Mouse (Mus musculus) frontal cortex, postnatal 36 days (tissue): ENCODE data around the gene Tmem86b.

ENCODE experiments used
- DNase-seq, 2 experiments: peaks; one replicate each; pipeline ENCODE4 v3.0.0; 2022; ENCODE audit warnings: low spot score in 2 of 2

Tmem86b gene

DNA sequence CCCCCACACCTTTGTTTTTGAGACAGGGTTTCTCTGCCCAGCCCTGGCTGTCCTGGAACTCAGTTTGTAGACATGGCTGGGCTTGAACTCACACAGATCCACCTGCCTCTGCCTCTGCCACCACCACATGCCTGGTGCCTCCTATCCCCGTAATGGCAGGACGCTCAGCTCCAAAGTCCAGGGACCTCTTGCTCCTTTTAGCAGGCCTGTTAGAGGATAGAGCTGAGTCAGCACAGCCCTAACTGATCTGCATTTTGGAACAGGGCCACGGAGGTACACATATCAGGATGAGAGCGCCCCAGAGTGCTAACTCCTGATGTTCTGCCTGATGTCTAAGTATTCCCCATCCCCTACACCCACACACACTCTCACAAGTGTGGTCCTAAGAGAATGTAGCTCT is at the start of gene Tmem86b:
Gene Tmem86b (minus strand): TSS at position 392 of the 400 bp plus-strand sequence.
- DNase-seq: no peak

DNA sequence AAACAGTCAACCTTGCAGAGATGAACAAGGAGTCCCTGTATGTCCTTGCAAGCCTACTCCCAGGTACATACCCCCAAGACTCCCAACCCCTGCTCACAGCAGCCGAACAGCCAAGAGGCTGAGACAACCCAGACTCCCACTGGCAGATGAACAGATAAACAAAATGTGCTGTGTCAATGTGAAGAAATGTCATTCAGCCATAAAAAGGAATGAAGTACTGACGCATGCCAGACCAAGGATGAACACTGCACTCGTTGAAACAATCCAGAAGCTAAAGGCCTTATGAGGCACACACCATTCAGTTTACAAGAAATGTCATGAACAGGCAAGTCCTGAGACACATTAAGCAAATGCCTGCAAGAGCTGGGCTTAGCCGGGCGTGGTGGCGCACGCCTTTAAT is 44.0 kb upstream of the Tmem86b start:
- DNase-seq: no peak

DNA sequence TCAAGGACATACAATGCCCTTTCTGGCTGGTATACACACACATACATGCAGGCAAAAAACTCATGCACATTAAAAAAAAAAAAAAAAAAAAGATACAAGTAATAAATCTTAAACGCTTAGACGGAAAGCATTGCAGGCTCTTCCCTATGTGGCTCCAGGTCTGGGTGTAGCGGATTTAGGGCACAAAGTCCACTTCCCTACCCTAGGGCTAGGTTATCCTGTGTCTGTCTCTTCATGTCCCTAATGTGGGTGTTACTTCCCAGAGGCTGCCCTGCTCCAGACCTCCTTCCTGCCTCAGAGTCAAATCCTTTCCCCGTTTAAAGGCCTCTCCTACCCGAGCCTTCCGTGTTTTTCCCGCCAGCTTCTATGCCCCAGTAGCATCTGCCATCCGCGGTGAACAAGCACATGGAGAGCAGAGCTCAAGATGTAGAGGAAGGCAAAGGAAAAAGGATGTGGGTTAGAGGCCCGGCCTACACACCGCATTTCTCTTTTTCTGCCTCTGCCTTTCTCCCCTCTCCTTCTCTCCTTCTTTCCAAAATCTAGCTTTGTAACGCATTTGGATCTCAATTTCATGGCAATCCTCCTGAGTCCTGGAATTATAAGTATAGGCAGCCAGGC is 43.0 kb upstream of the Tmem86b start:
- no peak for DNase-seq

DNA sequence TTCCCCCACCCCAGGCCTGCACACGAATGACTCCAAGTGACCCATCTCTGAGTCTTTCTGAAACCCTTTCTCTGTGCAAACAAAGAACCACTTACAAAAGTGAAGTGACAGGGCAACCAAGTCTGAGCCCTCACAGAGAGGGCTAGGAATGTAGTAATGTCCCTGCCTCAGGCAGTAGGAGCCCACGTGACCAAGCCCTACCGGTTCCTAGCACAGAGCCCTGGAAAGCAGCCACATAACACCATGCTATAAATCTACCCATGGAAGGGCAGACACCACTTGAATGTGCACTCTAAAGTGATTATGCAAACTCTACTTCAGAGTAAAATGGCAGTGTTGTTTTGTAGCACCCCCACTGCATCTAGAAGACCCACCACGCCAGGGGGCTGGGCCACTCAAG is 40.7 kb upstream of the Tmem86b start:
- no peak for DNase-seq

DNA sequence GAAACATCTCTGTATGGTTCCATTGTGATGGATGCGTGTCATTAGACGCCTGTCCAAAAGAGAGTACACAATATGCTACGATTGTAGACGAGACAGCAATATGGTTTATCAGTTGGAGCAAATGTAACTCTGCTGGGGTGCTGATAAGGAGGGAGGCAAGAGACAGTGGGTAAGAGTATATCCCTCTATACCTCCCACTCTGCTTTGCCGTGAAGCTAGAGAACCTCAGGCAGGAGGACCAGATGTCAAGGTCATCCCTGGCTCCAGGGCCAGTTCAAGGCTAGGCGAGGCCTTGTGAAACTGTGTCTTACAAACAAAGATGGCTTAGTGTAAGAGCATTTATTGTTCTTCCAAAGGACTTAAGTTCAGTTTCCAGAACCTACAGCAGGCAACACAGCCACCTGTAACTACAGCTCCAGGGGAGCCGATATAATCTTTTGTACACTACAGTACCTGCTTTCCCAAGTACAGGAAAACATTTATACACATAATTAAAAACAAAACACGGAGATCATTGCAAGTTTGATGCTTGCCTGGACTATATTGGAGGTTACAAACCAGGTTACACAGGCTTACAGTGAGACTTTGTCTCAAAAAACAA is 39.5 kb upstream of the Tmem86b start:
- no peak for DNase-seq

DNA sequence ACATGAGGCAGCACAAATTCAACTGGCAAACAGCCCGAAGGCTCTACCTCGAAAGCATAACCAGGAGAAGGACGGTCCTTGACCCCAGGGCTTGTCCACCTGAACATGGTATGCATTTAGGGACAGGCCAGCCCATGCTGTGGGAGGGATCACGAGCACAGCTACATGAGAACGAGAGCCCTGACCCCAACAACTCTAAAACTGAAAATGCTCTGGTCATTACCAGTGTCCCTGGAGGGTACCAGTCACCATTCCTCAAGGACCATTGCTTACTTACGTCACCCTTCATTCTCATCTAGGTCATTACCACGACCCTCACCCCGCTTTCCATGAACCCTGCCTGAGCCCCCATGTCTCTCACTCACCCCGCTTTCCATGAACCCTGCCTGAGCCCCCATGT is 37.9 kb upstream of the Tmem86b start:
- no peak for DNase-seq

DNA sequence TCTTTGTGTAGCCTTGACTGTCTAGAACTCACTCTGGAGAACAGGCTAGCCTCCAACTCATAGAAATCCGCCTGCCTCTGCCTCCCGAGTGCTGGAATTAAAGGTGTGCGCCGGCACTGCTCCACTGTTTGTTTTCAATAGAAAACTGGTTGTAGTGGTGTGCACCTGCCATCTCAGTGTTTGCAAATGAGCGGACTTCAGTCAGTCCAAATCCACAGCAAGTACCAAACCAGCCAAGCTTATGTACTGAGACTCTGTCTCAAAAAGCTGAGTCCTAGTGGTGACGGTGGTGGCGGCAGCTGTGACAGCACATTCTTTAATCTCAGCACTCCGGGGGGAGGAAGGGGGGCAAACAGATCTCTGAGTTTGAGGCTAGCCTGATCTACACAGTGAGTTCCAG is 37.3 kb upstream of the Tmem86b start:
- DNase-seq: no peak

DNA sequence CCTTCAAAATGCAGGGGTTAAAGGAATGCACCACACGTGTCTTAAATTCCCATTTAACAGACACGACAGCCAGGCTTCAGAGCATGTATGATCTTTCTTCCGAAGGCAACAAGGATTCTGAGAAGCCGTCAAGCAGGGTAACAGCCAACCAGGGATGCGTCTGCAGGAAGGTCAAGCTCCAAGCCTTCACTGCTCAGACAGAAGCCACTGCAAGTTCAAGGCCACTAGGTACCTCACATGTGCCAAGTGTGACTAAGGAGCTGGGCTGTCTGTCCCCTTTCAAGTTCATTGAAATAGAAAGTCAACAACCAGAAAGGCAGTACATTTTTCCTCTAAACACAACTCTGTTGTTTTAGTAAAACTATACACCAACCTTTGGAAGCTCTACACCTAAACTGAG is 35.6 kb upstream of the Tmem86b start:
- no peak for DNase-seq

DNA sequence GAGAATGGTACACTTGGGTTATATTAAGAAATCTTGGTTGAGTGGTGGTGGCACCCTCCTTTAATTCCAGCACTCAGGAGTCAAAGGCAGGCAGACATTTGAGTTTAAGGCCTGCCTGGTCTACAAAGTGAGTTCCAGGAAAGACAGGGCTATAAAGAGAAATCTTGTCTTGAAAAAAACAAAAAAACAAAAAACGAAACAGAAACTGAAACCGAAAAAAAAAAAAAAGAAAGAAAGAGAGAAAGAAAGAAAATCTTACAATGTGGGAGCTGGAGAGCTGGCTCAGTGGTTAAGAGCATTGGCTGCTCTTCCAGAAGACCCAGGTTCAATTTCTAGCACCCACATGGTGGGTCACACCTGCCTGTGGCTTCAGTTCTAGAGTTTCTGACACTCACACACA is 32.5 kb upstream of the Tmem86b start:
- no peak for DNase-seq

DNA sequence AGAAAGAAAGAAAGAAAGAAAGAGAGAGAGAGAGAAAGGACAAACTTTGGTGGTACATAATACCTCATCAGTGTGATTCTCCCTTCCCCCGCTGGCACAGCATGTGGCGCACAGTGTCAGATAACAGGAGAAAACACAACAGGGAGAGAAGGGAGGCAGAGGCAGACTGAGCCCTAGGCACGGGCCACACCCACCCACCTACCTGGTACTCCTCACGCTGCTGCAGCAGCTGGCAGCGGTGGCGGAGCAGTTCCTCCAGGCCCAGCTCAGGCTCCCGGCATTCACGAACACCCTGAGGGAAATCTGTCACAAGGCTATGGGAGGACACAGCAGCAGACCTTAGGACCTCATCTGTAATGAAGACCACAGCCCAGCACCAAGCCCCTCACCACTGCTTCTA is 32.0 kb upstream of the Tmem86b start:
- DNase-seq: no peak

DNA sequence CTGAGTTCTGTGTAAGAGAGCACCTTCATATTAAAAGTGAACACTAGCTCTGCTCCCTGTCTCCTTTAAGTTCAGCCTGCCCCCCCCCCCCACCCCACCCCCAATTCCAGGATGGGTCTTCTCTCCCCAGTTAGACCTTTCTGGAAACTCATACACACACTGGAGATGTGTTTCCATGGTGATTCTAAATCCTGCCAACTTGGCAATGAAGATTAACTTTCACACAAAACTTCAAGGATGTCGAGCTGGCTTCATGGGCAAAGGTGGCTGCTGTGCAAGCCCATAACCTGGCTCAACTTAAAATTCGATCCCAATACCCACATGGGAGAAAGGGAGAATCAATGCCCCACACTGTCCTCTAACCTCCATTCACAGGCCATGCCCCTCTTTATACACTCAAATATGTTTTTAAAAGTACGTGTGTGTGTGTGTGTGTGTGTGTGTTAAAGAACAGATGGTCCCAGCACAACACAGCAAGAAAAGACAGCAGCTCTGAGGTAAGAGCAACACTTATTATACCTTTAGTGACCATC is 28.8 kb upstream of the Tmem86b start:
- DNase-seq: peak in 1 of 2 experiments; percentile 26

DNA sequence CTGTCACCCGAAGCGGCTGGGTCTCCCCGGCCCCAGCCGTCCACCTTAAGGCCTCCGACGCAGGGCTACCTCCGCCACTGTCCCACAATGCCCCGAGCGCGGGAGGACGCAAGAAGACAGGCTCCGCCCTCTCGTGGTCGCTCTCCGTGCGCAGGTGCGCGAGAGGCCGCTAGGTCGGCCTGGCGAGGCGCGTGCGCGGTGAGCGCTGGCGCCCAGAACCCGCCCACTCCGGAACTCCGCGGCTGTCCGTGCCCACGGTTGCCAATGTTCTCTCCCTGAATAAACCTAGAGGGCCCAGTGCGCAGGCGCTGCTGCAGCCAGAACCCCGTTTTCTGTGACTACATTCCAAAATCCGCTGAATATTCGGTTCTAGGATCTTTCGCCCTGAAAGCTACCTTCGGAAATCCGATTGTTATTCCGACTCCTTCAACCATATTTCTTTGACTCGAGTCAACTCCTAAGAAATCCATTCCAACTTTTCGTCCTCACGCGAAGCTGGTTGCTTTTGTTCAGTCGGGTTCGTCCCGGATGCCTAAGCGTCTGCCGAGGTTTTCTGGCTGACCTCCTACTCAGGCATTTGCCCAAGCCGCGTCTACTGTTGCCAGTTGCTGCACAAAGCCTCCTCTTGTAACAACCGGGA is 27.8 kb upstream of the Tmem86b start, which contains the start of gene Ppp6r1:
Gene Ppp6r1 (minus strand): TSS at position 108 of the 640 bp plus-strand sequence.
- DNase-seq: peak; percentile 98 to 99

DNA sequence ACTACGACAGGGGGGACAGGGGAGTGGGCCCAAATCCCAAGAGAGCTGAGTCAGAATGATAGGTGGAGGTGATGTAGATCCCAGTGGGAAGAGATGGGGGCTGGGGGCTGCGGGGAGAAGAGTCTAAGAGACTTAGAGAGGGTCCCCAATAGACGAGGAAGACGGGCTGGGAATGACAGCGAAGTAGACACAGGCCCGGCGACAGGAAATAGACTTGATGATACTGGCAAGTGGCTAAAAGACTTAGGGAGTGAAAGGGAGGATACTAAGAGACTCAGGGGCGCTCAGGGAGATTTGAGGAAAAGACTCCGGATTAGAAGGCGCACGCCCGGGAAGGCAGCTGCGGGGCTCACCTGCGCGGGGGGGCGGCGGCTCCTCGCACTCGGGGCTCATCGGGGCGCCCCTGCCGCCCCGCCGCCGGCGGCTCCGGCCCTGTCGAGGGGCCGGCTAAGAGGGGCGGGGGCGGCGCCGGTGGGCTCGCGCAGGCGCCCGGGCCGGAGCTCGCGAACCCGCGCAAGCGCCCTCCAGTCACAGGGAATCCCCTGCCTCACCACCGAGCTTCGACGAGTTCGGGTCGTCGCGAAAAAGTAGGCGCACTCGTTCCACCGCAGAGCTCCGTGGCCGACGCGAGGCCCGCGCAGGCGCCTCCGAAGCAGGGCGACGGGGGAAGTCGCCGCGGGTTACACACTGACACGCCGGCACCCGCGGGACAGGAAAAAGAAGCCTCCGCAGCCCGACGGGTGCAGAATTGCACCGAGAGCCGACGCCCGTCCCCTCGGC is 27.1 kb upstream of the Tmem86b start:
- DNase-seq: no peak

DNA sequence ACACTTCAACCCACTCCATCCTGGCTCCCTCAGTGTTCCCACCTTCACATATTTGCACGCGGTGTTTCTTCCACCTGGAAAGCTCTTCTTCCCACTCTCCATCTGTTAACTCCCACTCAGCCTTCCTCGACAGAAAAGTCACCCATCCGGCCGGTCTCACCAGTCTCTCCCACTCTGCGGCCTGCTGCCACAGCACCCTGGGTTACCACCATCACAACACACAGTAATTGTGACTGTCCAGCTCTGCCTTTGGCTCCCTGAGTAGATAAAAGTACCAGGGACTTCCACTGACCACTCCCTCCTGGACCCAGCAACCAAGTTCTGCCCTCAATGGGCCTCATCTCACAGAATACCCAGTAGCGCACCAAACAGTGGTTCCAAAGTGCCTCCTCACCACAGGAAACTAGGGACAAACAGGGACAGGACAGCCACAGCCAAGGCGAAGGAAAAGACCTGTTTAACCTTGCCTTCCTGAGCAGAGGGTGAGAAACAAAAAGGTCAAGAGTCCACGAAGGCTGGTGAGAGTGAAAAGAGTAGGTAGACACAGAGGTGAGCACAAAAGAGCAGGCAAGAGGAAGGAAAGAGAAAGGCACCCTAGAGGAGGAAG is 26.4 kb upstream of the Tmem86b start:
- peak; percentile 56 to 68 for DNase-seq

DNA sequence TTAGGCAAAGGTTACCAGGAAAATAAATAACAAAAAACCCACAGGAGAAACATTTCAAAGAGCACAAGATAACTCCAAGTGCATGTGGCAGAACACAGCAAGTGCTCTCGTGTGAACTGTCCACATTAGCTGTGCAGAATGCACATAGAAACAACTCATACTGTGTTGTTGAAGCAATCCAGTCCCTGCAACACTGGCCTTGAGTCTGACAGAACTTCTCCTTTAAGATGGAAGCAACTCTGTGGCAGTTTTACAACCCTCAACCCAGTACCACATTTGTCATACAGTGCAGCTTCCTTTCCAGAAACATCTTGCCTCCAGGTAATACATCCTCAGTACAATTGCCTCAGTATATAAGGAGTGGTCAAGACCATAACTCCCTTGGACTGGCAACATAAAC is 25.6 kb upstream of the Tmem86b start:
- no peak for DNase-seq

DNA sequence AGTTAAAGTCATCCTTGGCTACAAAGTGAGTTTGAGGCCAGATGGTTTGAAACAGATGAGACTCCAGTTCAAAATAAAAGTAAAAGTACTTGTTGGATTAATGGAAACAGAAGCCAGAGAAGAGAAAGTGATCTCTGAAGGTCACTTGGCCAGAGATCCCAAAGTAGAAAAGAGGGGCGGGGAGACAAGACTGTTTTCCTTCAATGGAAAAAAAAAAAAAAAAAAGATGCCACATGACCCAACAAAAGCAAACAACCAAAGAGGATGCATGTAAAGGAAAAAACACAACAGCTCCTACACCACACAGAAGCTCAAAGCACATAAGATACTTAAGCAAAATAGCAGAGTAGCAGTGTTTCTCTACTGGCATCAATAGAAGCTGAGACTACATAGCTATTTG is 24.7 kb upstream of the Tmem86b start:
- no peak for DNase-seq

DNA sequence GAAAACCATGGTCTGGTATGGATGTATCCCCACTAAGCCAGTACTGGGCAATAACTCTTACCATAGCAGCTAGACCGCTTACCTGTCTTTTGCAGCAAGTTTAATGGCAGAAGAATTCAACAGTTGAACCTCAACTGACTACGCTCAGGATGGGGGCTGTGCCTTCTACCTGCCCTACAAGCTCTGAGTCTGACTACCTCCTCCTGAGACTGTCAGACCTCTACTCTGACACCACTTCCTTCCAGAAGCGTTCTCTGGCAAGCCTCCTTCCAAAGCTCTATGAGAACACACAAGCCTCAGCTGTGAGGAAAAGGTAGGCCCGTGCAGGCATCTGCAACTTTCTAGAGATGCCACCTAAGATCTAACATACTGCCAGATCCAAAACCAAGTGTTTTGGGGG is 24.2 kb upstream of the Tmem86b start:
- DNase-seq: no peak

DNA sequence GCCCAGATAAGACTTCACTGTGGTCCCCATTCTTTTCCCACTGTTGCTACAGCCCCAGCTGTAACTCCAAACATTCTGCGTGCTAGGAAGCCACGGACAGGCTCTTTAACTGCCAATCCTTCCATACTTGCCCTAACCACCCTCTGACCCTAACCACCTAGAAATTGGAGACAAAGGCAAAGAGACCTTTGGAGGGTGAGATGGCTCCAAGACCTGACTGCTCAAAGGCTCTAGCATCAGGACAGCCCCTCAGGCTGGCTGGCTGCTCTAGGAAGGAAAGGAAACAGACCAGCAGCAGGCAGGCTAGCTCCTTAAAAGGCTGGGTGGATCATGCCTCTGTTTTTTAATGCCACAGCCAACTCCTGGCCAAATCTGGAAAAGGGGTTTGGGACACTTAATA is 23.0 kb upstream of the Tmem86b start:
- no peak for DNase-seq

DNA sequence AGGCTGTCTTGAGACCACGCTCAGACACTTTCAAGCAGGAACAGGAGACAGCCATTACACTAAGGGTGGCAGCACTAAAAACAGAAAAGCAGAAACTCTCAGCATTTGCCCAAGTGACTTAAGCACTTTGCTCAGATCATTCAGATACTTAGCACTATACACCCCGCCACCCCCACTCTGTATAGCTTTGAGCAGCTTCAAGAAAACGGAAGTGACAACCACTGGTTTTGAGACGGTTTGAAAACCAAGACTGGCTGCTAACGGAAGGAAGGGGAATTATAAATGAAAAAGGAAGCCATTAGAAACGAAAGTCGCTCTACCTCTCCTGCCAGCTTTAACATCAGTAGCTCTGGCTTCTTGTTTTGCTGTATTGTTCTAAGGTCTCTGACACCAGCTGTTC is 22.6 kb upstream of the Tmem86b start:
- peak in 1 of 2 experiments; percentile 20 for DNase-seq

DNA sequence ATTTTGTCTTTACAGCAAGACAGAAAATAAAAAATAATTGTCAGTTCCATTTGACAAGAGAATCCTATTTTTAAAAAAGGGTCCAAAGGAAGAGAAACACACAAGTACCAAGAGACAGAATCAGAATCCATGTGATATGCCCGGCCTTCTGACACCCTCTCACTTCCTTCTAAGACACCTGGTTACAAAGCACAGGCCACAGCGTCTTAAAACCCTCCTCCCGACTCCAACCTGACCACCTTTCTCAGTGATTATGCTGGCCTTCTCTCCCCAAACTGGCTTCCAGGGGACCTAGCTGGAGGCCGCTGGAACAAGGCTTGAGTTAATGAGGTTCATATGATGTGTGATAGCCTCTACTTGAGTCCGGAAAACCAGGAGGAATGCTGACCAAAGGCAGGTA is 22.1 kb upstream of the Tmem86b start:
- no peak for DNase-seq

DNA sequence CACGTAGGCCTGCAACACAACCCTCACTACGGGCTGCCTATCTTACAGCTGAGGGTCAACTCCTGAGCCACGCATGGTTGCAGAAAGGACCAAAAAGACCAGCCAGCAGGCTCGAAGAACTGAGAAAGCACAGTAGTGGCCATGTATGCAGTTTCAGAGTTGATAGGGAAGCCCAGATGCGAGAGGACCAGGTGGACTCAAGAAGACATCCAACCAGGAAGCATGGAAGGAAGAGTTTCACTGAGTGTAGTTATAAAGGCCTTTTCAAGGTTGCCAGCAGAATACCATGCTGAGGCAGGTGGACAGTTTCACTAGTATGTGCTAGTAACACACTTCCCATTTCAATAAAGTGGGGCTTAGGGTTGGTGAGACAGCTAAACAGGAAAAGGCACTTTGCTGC is 21.5 kb upstream of the Tmem86b start:
- DNase-seq: no peak

DNA sequence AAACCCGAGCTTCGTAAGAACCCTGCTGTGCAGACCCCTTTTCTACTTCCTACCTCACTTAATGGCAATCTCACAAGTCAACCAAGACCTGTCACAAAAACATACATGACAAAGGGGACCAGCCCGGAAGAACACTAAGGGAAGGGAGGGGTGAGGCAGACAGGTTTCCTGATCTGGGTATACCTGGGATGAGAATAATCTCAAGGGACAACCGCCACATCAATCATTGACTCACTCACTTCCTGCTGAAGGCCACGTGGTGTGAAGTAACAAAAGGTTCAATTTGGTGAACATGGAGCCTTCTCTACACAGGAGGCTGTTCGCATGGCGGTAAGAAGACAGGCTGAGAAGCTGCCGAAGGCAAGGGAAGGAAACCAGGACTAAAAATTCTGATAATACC is 20.4 kb upstream of the Tmem86b start:
- DNase-seq: no peak
